Mouse (Mus musculus) intestine, embryonic 15.5 days (tissue): ENCODE data around the gene C1s2. TPM values are rescaled to one million over a fixed set of nuclear protein-coding genes. Genes with fewer than 3 reads are reported as not detected.
"Not testable (repeated sequence)": the region's sequence is repeated elsewhere in the genome, so short reads cannot be mapped to it uniquely, and the experiment has no call there.

ENCODE experiments used
- ATAC-seq: fragments of 200-750 bp; cut with Nextera tagmentation; 2 replicates; pipeline ENCODE4 v1.8.0; 2017; ENCODE audit warnings: moderate TSS enrichment, moderate library complexity
- H3K27ac ChIP-seq: fragments of 300-500 bp; sonication (generic); 2 replicates; pipeline ENCODE4 v1.5.1; 2015; ENCODE audit warnings: mild to moderate bottlenecking, inconsistent platforms
- H3K27me3 ChIP-seq: fragments of 300-500 bp; sonication (generic); replicated peaks from 2 replicates; pipeline ENCODE4 v1.6.1; 2015; ENCODE audit warnings: inconsistent platforms
- H3K36me3 ChIP-seq: fragments of 300-500 bp; sonication (generic); 2 replicates; pipeline ENCODE4 v1.6.1; 2015; ENCODE audit warnings: inconsistent platforms
- H3K4me1 ChIP-seq: fragments of 300-500 bp; sonication (generic); replicated peaks from 2 replicates; pipeline ENCODE4 v1.6.1; 2015; ENCODE audit warnings: inconsistent platforms
- H3K4me2 ChIP-seq: fragments of 300-500 bp; sonication (generic); replicated peaks from 2 replicates; pipeline ENCODE4 v1.6.1; 2015; ENCODE audit warnings: mild to moderate bottlenecking, inconsistent platforms
- H3K4me3 ChIP-seq: fragments of 300-500 bp; sonication (generic); replicated peaks from 2 replicates; pipeline ENCODE4 v1.5.1; 2015; ENCODE audit warnings: inconsistent platforms
- H3K9ac ChIP-seq: fragments of 300-500 bp; sonication (generic); 2 replicates; pipeline ENCODE4 v1.6.1; 2015; ENCODE audit warnings: inconsistent platforms
- H3K9me3 ChIP-seq: fragments of 300-500 bp; sonication (generic); 2 replicates; pipeline ENCODE4 v1.6.1; 2016; ENCODE audit warnings: inconsistent platforms
- WGBS: fragments of 180-500 bp; shearing (Covaris S2); methylation state at CpG from one replicate; pipeline ENCODE4 v1.1.7; 2015; 5-methylcytosine and 5-hydroxymethylcytosine counted together
- polyA plus RNA-seq: library from polyadenylated mRNA; unstranded; fragments of >200 nt; fragmentation: Nextera tagmentation; extraction: Ambion mirVana; gene quantifications from 2 replicates; pipeline ENCODE4 v1.2.1, GENCODE M21; 2015

The C1s2 gene
- polyA plus RNA-seq = not detected in 2 replicates

- H3K4me3 ChIP-seq, ATAC-seq, H3K4me1 ChIP-seq, H3K9ac ChIP-seq, H3K9me3 ChIP-seq, H3K36me3 ChIP-seq, H3K27ac ChIP-seq, H3K4me2 ChIP-seq, H3K27me3 ChIP-seq: not testable (repeated sequence)
- WGBS = 65% methylated on average over 2 of the region's 2 CpGs
Measured at GRCm38 (mm10) chr6:124635985-124636384, at the start of gene C1s2. C1s2 (minus strand) TSS chr6:124636085.

- WGBS = 68% methylated on average over 14 of the region's 14 CpGs
- Histone ChIP-seq H3K27me3 (no peaks in the 10 kb centered on the region), H3K36me3 (0 out of 2 replicates have a peak, but pooled peaks cover 3% of the 10 kb centered on the region), H3K4me3 (no peak overlapping the region), H3K4me1 (peaks cover 19% of the 10 kb centered on the region), H3K27ac (peak overlapping the region; percentile 64), H3K9me3 (no peaks in the 10 kb centered on the region), H3K4me2 (peak overlapping the region; percentile 28), H3K9ac (no peak overlapping the region)
- ATAC-seq = peak; percentile 72
Measured at GRCm38 (mm10) chr6:124683591-124684417, 47.9 kb upstream of the C1s2 start.

DNA sequence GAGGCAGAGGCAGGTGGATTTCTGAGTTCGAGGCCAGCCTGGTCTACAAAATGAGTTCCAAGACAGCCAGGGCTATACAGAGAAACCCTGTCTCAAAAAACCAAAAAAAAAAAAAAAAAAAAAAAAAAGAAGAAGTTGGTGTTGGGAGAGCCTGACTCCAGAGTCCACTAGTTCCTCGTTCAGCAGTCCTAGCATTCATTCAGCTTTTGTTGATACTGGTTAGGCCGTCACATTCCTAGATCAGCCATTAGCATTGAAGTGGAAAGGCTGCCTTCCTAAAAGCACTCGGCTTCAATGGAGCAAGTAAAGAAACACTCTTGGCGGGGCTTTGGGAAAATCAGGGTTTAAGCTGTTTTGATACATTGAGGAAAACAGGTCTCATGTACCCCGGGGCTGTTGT, 46.4 kb upstream of the C1s2 start:
- WGBS = 70% methylated on average over 6 of the region's 6 CpGs
- Histone ChIP-seq H3K4me1 (peaks cover 19% of the 10 kb centered on the region), H3K27ac (0 out of 2 replicates have a peak overlapping the region, but pooled peaks have one; percentile 64)
- not testable (repeated sequence) for H3K9ac ChIP-seq, ATAC-seq, H3K4me3 ChIP-seq, H3K36me3 ChIP-seq, H3K4me2 ChIP-seq, H3K9me3 ChIP-seq, H3K27me3 ChIP-seq

DNA sequence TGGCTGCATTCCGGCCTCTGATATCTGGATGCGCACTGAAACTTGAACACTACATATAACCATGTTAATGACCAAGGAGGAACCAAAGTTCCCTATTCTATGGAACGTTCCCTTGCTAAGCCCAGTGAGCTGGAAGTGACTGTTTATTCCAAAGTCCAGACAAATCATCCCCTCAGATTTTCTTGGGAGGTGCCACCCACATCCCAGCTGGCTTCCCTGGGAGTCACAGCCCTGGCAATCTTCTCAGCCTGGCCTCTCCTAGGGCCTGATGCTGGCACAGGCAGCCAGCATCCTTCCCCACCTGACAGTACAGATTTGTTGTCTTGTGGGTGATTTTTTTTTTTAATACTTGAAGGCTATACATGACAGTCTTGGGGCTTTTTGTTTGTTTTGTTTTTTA, 43.6 kb upstream of the C1s2 start:
- Histone ChIP-seq H3K4me3 (no peak overlapping the region), H3K36me3 (no peaks in the 10 kb centered on the region), H3K27ac (0 out of 2 replicates have a peak overlapping the region, but pooled peaks have one; percentile 1), H3K4me2 (no peak overlapping the region), H3K4me1 (peaks cover 15% of the 10 kb centered on the region), H3K27me3 (no peaks in the 10 kb centered on the region), H3K9me3 (no peaks in the 10 kb centered on the region), H3K9ac (no peak overlapping the region)
- ATAC-seq = no peak; the same call in 1 of the 2 replicates
- 80% methylated on average over 3 of the region's 3 CpGs for WGBS

- no peak overlapping the region for H3K9ac ChIP-seq
- WGBS = 68% methylated on average over 7 of the region's 7 CpGs
- no peak overlapping the region for H3K4me3 ChIP-seq
- H3K36me3 ChIP-seq = 0 out of 2 replicates have a peak, but pooled peaks cover 3% of the 10 kb centered on the region
- peaks cover 14% of the 10 kb centered on the region for H3K4me1 ChIP-seq
- peak overlapping the region; percentile 40; the same call in 1 of the 2 replicates for H3K27ac ChIP-seq
- H3K27me3 ChIP-seq = no peaks in the 10 kb centered on the region
- no peaks in the 10 kb centered on the region for H3K9me3 ChIP-seq
- peak; percentile 86 for ATAC-seq
- H3K4me2 ChIP-seq = no peak overlapping the region
Measured at GRCm38 (mm10) chr6:124678769-124679168, 42.9 kb upstream of the C1s2 start.

DNA sequence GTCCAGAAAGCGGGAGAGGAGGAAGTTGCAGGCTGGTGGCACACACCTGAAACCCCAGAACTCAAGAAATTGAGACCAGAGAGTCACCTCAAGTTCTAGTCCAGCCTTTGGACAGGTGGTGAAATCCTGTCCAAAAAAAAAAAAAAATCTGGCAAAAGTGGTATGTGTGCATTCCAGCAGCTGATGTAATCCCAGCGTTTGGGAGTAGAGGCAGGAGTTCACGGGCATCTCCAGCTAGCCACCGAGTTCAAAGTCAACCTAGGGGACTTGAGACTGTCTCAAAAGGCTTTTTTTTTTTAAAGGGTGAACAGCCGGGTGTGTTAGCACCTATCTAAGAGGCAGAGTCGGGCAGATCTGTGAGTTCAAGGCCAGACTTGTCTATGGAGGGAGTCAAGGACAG, 40.3 kb upstream of the C1s2 start:
- WGBS = 74% methylated on average over 6 of the region's 6 CpGs
- H3K4me3 ChIP-seq = no peak overlapping the region
- no peaks in the 10 kb centered on the region for H3K9me3 ChIP-seq
- H3K36me3 ChIP-seq = 0 out of 2 replicates have a peak, but pooled peaks cover 3% of the 10 kb centered on the region
- no peak overlapping the region for H3K4me2 ChIP-seq
- no peak overlapping the region for H3K27ac ChIP-seq
- no peaks in the 10 kb centered on the region for H3K27me3 ChIP-seq
- peaks cover 5% of the 10 kb centered on the region; the same call in 1 of the 2 replicates for H3K4me1 ChIP-seq
- ATAC-seq = no peak
- no peak overlapping the region for H3K9ac ChIP-seq

- H3K4me2 ChIP-seq = no peak overlapping the region
- H3K4me1 ChIP-seq = peaks cover 5% of the 10 kb centered on the region; the same call in 1 of the 2 replicates
- 94% methylated on average over 7 of the region's 7 CpGs for WGBS
- H3K9ac ChIP-seq = no peak overlapping the region
- no peaks in the 10 kb centered on the region for H3K9me3 ChIP-seq
- no peak overlapping the region for H3K4me3 ChIP-seq
- ATAC-seq = no peak
- no peak overlapping the region for H3K27ac ChIP-seq
- no peaks in the 10 kb centered on the region for H3K27me3 ChIP-seq
- H3K36me3 ChIP-seq = 0 out of 2 replicates have a peak, but pooled peaks cover 3% of the 10 kb centered on the region
Measured at GRCm38 (mm10) chr6:124674591-124674990, 38.7 kb upstream of the C1s2 start.

DNA sequence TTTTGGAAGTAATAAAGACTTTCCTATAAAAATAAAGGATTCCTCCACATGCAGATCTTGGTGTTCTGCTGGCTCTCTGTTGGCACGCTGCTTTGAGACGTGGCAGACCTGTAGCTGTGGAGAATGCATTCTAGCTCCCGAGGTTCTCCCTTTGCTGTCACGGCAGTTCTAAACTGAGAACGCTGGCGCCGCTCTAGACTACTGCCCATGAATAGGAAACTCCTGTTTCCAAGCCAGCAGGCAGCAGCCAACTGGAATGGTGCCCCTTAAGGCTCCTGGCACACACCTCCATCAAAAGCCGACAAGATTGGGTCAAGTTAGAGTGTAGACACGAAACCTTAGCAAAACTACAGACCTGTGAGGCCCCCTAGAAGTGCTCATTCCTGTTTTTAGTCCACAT, 37.7 kb upstream of the C1s2 start:
- no peaks in the 10 kb centered on the region for H3K27me3 ChIP-seq
- WGBS = 92% methylated on average over 9 of the region's 9 CpGs
- H3K9ac ChIP-seq = no peak overlapping the region
- no peak overlapping the region for H3K4me3 ChIP-seq
- H3K4me1 ChIP-seq = no peaks in the 10 kb centered on the region
- H3K27ac ChIP-seq = no peak overlapping the region
- 0 out of 2 replicates have a peak, but pooled peaks cover 3% of the 10 kb centered on the region for H3K36me3 ChIP-seq
- no peak overlapping the region for H3K4me2 ChIP-seq
- ATAC-seq = no peak
- no peaks in the 10 kb centered on the region for H3K9me3 ChIP-seq

DNA sequence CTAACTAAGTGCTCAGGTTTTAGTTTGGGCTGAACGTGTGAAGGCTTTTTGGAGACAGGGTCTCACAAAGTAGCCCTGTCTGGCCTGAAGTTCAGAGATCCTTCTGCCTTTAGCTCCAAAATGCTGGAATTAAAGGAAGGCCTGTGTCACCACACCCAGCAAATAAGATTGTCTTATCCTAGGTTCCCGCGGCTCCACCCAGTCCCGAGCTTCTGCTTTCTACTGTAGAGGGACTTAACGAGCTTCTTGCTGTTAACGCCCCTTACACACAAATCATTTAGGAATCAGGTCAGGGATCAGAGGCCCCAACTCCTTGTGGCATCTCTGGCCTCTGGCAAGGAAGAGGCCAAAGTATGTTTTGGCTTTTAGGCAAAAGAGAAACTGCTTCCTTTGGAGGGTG, 36.2 kb upstream of the C1s2 start:
- H3K9me3 ChIP-seq = no peaks in the 10 kb centered on the region
- no peak for ATAC-seq
- no peaks in the 10 kb centered on the region for H3K27me3 ChIP-seq
- H3K36me3 ChIP-seq = 0 out of 2 replicates have a peak, but pooled peaks cover 3% of the 10 kb centered on the region
- H3K9ac ChIP-seq = no peak overlapping the region
- H3K4me2 ChIP-seq = no peak overlapping the region
- H3K4me3 ChIP-seq = no peak overlapping the region
- H3K4me1 ChIP-seq = no peaks in the 10 kb centered on the region
- 63% methylated on average over 6 of the region's 6 CpGs for WGBS
- 0 out of 2 replicates have a peak overlapping the region, but pooled peaks have one; percentile 32 for H3K27ac ChIP-seq

- H3K9me3 ChIP-seq = no peaks in the 10 kb centered on the region
Measured at GRCm38 (mm10) chr6:124670281-124670900, 34.5 kb upstream of the C1s2 start.

GRCm38 (mm10) chr6:124669234-124669859, 33.5 kb upstream of the C1s2 start:
- no peak for ATAC-seq
- Histone ChIP-seq H3K4me2 (no peak overlapping the region), H3K4me1 (no peaks in the 10 kb centered on the region; the same call in 1 of the 2 replicates), H3K9ac (no peak overlapping the region), H3K9me3 (no peaks in the 10 kb centered on the region), H3K27ac (no peak overlapping the region), H3K36me3 (0 out of 2 replicates have a peak, but pooled peaks cover 2% of the 10 kb centered on the region), H3K4me3 (no peak overlapping the region), H3K27me3 (no peaks in the 10 kb centered on the region)
- 79% methylated on average over 11 of the region's 11 CpGs for WGBS

More at GRCm38 (mm10) chr6:124670281-124670900, 34.5 kb upstream of the C1s2 start:
- Histone ChIP-seq H3K9ac (no peak overlapping the region), H3K4me3 (no peak overlapping the region), H3K27ac (no peak overlapping the region), H3K4me1 (no peaks in the 10 kb centered on the region), H3K4me2 (no peak overlapping the region), H3K27me3 (no peaks in the 10 kb centered on the region), H3K36me3 (0 out of 2 replicates have a peak, but pooled peaks cover 3% of the 10 kb centered on the region)
- 92% methylated on average over 7 of the region's 7 CpGs for WGBS
- no peak for ATAC-seq

DNA sequence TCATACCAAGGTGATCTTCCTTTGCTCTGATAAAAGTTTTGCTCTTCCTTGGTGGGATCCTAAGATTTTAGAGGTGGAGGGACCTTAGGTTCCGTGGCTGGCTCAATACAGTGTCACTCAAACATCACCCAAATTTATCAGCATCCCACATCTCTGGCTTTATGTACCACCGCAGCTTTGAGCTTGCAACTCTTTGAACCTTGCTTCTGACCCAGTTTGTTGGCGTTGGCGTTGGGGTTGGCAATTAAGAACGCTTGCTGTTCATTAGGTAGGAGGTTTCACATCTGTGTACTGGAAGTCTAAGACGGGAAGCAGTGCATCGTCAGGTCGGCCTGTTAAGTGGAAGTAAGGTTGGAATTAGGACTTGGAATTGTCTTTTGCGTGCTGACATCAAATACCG, 29.1 kb upstream of the C1s2 start:
- Histone ChIP-seq H3K36me3 (no peaks in the 10 kb centered on the region), H3K9ac (no peak overlapping the region), H3K4me1 (peaks cover 3% of the 10 kb centered on the region; the same call in 1 of the 2 replicates), H3K4me3 (no peak overlapping the region), H3K27ac (no peak overlapping the region), H3K27me3 (no peaks in the 10 kb centered on the region), H3K4me2 (no peak overlapping the region), H3K9me3 (no peaks in the 10 kb centered on the region)
- ATAC-seq = no peak
- 93% methylated on average over 10 of the region's 10 CpGs for WGBS
